Mouse (Mus musculus): Measurements from ENCODE around the gene Cnr2.

- TF ChIP-seq CTCF (IDR thresholded peaks at IDR 0.05; ENCODE audit: low read depth, low read length) = no peak
- TF ChIP-seq POLR2A (IDR thresholded peaks at IDR 0.05; ENCODE audit: borderline replicate concordance, low read depth, low read length) = no peak
Observed at GRCm38 (mm10) chr4:135961709-135962108, 66.5 kb downstream of the Cnr2 start.
